Mouse (Mus musculus) myocyte (in vitro differentiated cells): ENCODE data around the gene Usp6nl. TPM values are rescaled to one million over a fixed set of nuclear protein-coding genes. Genes with fewer than 3 reads are reported as not detected.

Experiments used
- H3K27me3 ChIP-seq: one replicate; pipeline ENCODE4 v1.6.1; 2011; ENCODE audit not compliant: control insufficient read depth, insufficient read depth, insufficient read length
- H3K36me3 ChIP-seq: one replicate; pipeline ENCODE4 v1.6.1; 2011; ENCODE audit not compliant: control insufficient read depth, insufficient read depth
- H3K4me2 ChIP-seq: one replicate; pipeline ENCODE4 v1.6.1; 2011; ENCODE audit warnings: low read depth, control low read depth
- H3K4me3 ChIP-seq: one replicate; pipeline ENCODE4 v1.5.1; 2011; ENCODE audit warnings: mild to moderate bottlenecking, control low read depth, moderate library complexity
- H3K79me2 ChIP-seq: one replicate; pipeline ENCODE4 v1.6.1; 2011; ENCODE audit not compliant: control insufficient read depth, insufficient read depth
- H3ac ChIP-seq: one replicate; pipeline ENCODE4 v1.6.1; 2011; ENCODE audit not compliant: control insufficient read depth, insufficient read length
- CEBPB ChIP-seq: IDR thresholded peaks from 2 replicates; pipeline ENCODE4 v1.6.1; 2011; ENCODE audit warnings: mild to moderate bottlenecking, moderate library complexity; ENCODE audit not compliant: poor library complexity, insufficient read depth, severe bottlenecking
- E2F4 ChIP-seq: IDR thresholded peaks from one replicate; pipeline ENCODE4 v1.6.1; 2011; ENCODE audit warnings: mild to moderate bottlenecking, control low read depth, moderate library complexity; ENCODE audit not compliant: insufficient read depth
- MAX ChIP-seq: IDR thresholded peaks from one replicate; pipeline ENCODE4 v1.6.1; 2011; ENCODE audit warnings: low read depth, mild to moderate bottlenecking, control low read depth
- MYOD1 ChIP-seq, 3 experiments: IDR thresholded peaks; one replicate each; pipeline ENCODE4 v1.6.1; 2011; ENCODE audit warnings: control low read depth in 2 of 3, low read depth in 2 of 3, mild to moderate bottlenecking in 2 of 3, moderate library complexity in 1 of 3; ENCODE audit not compliant: insufficient read length in 2 of 3, control insufficient read depth in 1 of 3
- MYOG ChIP-seq, 3 experiments: IDR thresholded peaks; one replicate each; pipeline ENCODE4 v1.6.1; 2011; ENCODE audit warnings: control low read depth in 2 of 3, low read depth in 2 of 3, mild to moderate bottlenecking in 2 of 3; ENCODE audit not compliant: insufficient read length in 2 of 3, control insufficient read depth in 1 of 3, insufficient read depth in 1 of 3
- POLR2A ChIP-seq: IDR thresholded peaks from one replicate; pipeline ENCODE4 v1.6.1; 2011; ENCODE audit warnings: low read depth, mild to moderate bottlenecking, control low read depth, moderate library complexity; ENCODE audit not compliant: insufficient read length
- POLR2AphosphoS2 ChIP-seq: IDR thresholded peaks from one replicate; pipeline ENCODE4 v1.6.1; 2011; ENCODE audit warnings: low read depth, control low read depth; ENCODE audit not compliant: insufficient read length
- REST ChIP-seq: IDR thresholded peaks from one replicate; pipeline ENCODE4 v1.6.1; 2011; ENCODE audit warnings: mild to moderate bottlenecking, control low read depth, moderate library complexity; ENCODE audit not compliant: insufficient read depth, insufficient read length
- SRF ChIP-seq: IDR thresholded peaks from one replicate; pipeline ENCODE4 v1.6.1; 2011; ENCODE audit warnings: low read depth; ENCODE audit not compliant: control insufficient read depth, insufficient read length
- TCF12 ChIP-seq: IDR thresholded peaks from one replicate; pipeline ENCODE4 v1.6.1; 2011; ENCODE audit warnings: mild to moderate bottlenecking, control low read depth; ENCODE audit not compliant: poor library complexity, insufficient read depth, severe bottlenecking
- TCF3 ChIP-seq: IDR thresholded peaks from one replicate; pipeline ENCODE4 v1.6.1; 2011; ENCODE audit warnings: low read depth, control low read depth; ENCODE audit not compliant: insufficient read length
- USF1 ChIP-seq: IDR thresholded peaks from one replicate; pipeline ENCODE4 v1.6.1; 2011; ENCODE audit warnings: low read depth, mild to moderate bottlenecking, control low read depth, moderate library complexity
- polyA plus RNA-seq: library from polyadenylated mRNA; unstranded; fragments of >200 nt; fragmentation: generic; extraction: Trizol; gene quantifications from one replicate; pipeline ENCODE4 v1.2.1, GENCODE M21; 2012; ENCODE audit warnings: missing spikeins

Usp6nl gene
- polyA plus RNA-seq, 1 experiment = 7.6 TPM

DNA sequence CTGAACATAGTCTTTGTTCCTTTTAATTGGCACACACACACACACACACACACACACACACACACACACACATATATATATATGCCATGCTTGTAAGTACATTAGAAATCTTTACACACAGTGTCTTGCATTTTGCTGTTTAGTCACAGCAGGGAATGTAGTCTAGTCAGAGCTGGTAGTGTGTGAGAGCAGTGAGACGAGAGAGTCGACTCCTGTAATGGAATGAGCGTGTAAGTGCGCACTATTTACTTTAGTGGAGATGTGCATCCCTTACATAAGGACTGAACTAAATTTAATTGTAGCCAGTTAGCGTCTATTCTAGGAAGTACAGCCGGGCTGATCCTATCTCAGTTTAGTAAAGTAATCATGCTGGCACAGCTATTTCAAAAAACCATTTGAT, 44.5 kb downstream of the Usp6nl start:
- Histone ChIP-seq H3K4me2 (peak overlapping the region; percentile 83), H3K4me3 (no peak overlapping the region), H3K27me3 (no peaks in the 10 kb centered on the region), H3K79me2 (peaks cover 78% of the 10 kb centered on the region), H3ac (no peak overlapping the region), H3K36me3 (no peaks in the 10 kb centered on the region)
- TF ChIP-seq TCF12 (no peak), E2F4 (no peak), SRF (no peak), CEBPB (no peak), USF1 (no peak), MYOG (IDR thresholded peaks at IDR 0.05; ENCODE audit: control insufficient read depth in 1 of 3, insufficient read depth in 1 of 3, insufficient read length in 2 of 3, low read depth in 2 of 3) (no peak), MYOD1 (IDR thresholded peaks at IDR 0.05; ENCODE audit: control insufficient read depth in 1 of 3, insufficient read length in 2 of 3, low read depth in 2 of 3) (no peak), REST (no peak), POLR2A (no peak), TCF3 (no peak), MAX (no peak), POLR2AphosphoS2 (no peak)

DNA sequence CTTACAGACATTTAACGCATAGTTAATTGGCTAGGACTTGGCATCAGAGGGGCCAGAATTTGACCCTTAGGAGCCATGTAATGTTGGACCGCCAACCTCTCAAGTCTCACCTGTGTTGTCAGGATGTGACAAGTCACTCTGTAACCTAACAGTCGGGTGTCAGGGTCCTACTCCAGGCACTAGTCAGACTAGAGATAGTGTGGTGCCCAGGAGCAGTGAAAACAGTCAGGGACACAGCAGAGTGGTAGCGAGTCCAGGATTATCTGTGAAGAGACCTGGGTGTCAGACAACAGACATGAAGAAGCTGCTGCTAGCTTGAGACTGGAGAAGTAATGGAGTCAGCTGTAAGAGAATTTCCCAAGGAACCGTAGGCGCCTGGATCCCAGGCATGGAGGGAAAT, 45.0 kb downstream of the Usp6nl start:
- no peak overlapping the region for H3K4me3 ChIP-seq
- H3K27me3 ChIP-seq = no peaks in the 10 kb centered on the region
- peak overlapping the region; percentile 83 for H3K4me2 ChIP-seq
- H3ac ChIP-seq = no peak overlapping the region
- H3K36me3 ChIP-seq = no peaks in the 10 kb centered on the region
- TF ChIP-seq SRF = no peak
- no peak for TF ChIP-seq TCF3
- TF ChIP-seq POLR2AphosphoS2 = no peak
- TF ChIP-seq MYOD1 (IDR thresholded peaks at IDR 0.05; ENCODE audit: control insufficient read depth in 1 of 3, insufficient read length in 2 of 3, low read depth in 2 of 3) = no peak
- TF ChIP-seq USF1 = no peak
- H3K79me2 ChIP-seq = peaks cover 78% of the 10 kb centered on the region

DNA sequence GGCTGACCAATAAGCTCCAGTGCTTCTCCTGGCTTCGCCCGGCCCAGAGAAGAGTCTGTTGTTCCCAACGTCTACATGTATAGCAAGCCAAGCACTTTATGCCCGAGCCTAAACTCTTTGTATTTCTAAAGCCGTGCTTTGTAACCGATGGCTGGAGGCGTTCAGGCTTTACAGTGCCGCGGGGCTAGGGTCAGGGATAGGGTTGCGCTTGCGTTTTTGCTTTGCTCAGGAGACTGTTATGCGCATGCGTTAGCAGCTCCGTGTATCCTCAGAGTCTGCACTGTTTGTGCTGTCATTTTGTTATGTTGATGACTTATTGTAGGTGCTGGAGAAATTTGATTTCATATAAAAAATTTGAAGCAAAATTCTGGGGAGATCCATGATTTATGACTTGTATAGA, 51.7 kb downstream of the Usp6nl start:
- Histone ChIP-seq H3K4me2 (no peak overlapping the region), H3K36me3 (no peaks in the 10 kb centered on the region), H3ac (no peak overlapping the region), H3K4me3 (no peak overlapping the region), H3K79me2 (peaks cover 79% of the 10 kb centered on the region), H3K27me3 (no peaks in the 10 kb centered on the region)
- no peak for TF ChIP-seq SRF
- no peak for TF ChIP-seq USF1
- no peak for TF ChIP-seq E2F4
- TF ChIP-seq CEBPB = no peak
- no peak for TF ChIP-seq REST
- TF ChIP-seq TCF12 = no peak
- TF ChIP-seq MYOG (IDR thresholded peaks at IDR 0.05; ENCODE audit: control insufficient read depth in 1 of 3, insufficient read depth in 1 of 3, insufficient read length in 2 of 3, low read depth in 2 of 3) = no peak
- no peak for TF ChIP-seq MYOD1 (IDR thresholded peaks at IDR 0.05; ENCODE audit: control insufficient read depth in 1 of 3, insufficient read length in 2 of 3, low read depth in 2 of 3)
- TF ChIP-seq POLR2AphosphoS2 = no peak
- no peak for TF ChIP-seq TCF3
- no peak for TF ChIP-seq POLR2A
- no peak for TF ChIP-seq MAX

DNA sequence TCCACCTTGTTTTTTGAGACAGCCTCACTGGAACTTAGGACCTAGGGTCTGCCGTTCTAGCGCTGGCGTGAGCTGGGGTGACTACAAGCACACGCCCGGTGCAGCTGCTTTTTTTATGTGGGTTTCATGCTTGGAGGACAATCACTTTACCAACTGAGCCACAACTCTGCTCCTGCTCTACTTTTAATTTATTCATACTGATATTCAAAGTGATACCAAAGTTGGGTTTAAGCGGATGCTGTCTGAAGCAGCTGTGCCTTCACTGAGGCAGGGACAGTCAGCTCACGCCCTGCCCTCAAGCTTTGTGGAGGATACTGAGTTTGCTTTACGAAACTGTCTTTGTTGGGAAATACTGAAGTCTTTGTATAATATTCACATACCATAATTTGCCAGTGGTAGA, 53.6 kb downstream of the Usp6nl start:
- peaks cover 63% of the 10 kb centered on the region for H3K79me2 ChIP-seq
- H3K27me3 ChIP-seq = no peaks in the 10 kb centered on the region
- H3K36me3 ChIP-seq = no peaks in the 10 kb centered on the region
- H3K4me2 ChIP-seq = no peak overlapping the region
- no peak overlapping the region for H3ac ChIP-seq
- TF ChIP-seq CEBPB (no peak), MYOG (IDR thresholded peaks at IDR 0.05; ENCODE audit: control insufficient read depth in 1 of 3, insufficient read depth in 1 of 3, insufficient read length in 2 of 3, low read depth in 2 of 3) (peak in 1 of 3 experiments; percentile 5), TCF12 (no peak), MYOD1 (IDR thresholded peaks at IDR 0.05; ENCODE audit: control insufficient read depth in 1 of 3, insufficient read length in 2 of 3, low read depth in 2 of 3) (peak in 1 of 3 experiments; percentile 18)
- H3K4me3 ChIP-seq = no peak overlapping the region

DNA sequence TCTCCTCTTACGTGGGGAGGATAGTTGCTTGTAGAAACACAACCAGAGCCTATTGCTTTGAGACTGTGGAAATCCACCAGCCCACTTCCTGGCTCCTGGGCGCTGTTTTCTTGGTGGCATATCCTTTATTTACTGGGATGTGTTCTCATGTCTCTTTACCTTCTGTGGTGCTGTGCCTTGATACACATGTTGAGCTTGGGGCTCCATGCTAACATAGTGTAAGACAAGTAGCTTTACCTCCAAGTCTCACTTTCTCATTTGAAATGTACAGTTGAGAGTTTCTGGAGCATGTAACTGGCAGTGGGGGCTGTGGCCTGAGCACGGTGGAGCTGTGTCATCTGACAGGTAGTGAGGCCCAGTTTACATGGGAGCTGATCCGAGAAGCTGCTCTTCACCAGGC, 54.5 kb downstream of the Usp6nl start:
- no peak overlapping the region for H3ac ChIP-seq
- H3K27me3 ChIP-seq = no peaks in the 10 kb centered on the region
- no peak for TF ChIP-seq CEBPB
- no peak for TF ChIP-seq POLR2AphosphoS2
- TF ChIP-seq USF1 = no peak
- TF ChIP-seq TCF3 = no peak
- H3K79me2 ChIP-seq = peaks cover 63% of the 10 kb centered on the region
- no peak overlapping the region for H3K4me3 ChIP-seq
- H3K4me2 ChIP-seq = no peak overlapping the region
- no peaks in the 10 kb centered on the region for H3K36me3 ChIP-seq
